Mouse (Mus musculus): ENCODE results near the gene Erc2.

- TF ChIP-seq USF1 (IDR thresholded peaks at IDR 0.05; ENCODE audit: low read depth, low read length) = no peak
- no peak for TF ChIP-seq POLR2A (IDR thresholded peaks at IDR 0.05; ENCODE audit: low read depth, low read length)
- no peak for TF ChIP-seq ETS1 (conservative IDR thresholded peaks at IDR 0.05; ENCODE audit: low read depth, low read length)
- no peak for TF ChIP-seq CHD2 (IDR thresholded peaks at IDR 0.05; ENCODE audit: low read length)
- TF ChIP-seq EP300 (IDR thresholded peaks at IDR 0.05; ENCODE audit: low read length) = no peak
Measured at GRCm38 (mm10) chr14:28386815-28387607, 764.8 kb downstream of the Erc2 start.

Measured in CH12.LX (cell line).